Mouse (Mus musculus): ENCODE measurements around the gene Strbp.

GRCm38 (mm10) chr2:37452376-37452760 is 251.3 kb downstream of the Strbp start:
- TF ChIP-seq POLR2A (IDR thresholded peaks at IDR 0.05; ENCODE audit: extremely low read depth, insufficient read depth, low read length) (no peak), CTCF (IDR thresholded peaks at IDR 0.05; ENCODE audit: extremely low read depth, insufficient read depth, low read length) (no peak)
